ENCODE assay signal across 7 mouse cellular contexts in the genomic region with DNA sequence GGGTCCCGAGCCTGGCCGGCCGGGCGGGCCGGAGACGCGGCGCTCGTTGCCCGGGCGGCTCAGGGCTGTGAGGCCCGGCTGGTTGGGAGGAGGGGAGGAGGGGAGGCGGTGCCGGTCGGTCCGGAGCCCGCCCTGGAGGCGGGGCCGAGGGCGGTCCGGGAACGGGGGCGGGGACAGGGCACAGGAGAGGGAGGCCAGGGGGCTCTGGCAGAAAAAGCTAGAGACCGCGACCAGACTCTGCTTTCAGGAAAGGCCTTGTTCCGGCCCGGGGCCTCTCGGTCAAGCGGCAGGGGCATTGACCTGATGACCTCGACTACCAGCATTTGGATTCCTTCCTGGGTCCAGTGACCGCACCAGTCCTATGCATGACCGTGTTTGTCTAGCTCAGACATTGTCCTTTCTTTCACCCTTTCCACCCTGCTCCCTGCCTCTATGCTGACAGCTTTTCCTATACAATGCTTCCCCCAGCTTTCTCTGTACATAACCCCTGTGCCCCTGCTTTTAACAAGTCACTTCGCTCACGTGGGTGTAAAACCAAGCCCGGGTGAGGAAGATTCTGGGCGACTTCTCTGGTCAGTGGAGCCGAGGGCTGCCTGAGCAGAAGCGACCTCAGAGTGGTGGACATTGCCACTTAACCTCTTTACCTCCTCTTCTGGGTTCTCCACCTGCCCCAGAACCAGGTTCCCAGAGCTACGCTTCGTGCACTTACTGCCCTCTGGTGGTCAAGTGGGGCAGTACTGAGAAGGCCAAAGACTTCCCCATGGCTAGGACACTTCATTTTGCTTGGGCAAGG. TPM values are rescaled to one million over a fixed set of nuclear protein-coding genes. Genes with fewer than 3 reads are reported as not detected.
A peak's percentile ranks its signal among the peaks of the same experiment; 100 is the strongest.
DNase-seq lines count a peak whose midpoint lies in the region; ATAC-seq and TF ChIP-seq lines count a peak whose summit lies in the region.

No protein-coding gene starts in this region.

- peaks cover 2% of the 10 kb centered on the region; the same call in 1 of the 2 replicates for H3K36me3 ChIP-seq in hindbrain, embryonic 16.5 days (ENCODE audit: control insufficient read depth, insufficient read depth, low read length)
- no peaks in the 10 kb centered on the region for H3K36me3 ChIP-seq in small intestine, adult 2 months (ENCODE audit: control insufficient read depth, insufficient read depth, low read length)

- peaks cover 26% of the 10 kb centered on the region for H3K4me1 ChIP-seq in hindbrain, embryonic 16.5 days (ENCODE audit: control insufficient read depth, insufficient read depth, low read depth, low read length)
- peaks cover 3% of the 10 kb centered on the region; the same call in 1 of the 2 replicates for H3K4me1 ChIP-seq in small intestine, adult 2 months (ENCODE audit: control insufficient read depth, insufficient read depth, insufficient read length, low read length)

- peak overlapping the region; percentile 83 for H3K27ac ChIP-seq in gastrocnemius, adult 2 months
- H3K27ac ChIP-seq in hindbrain, embryonic 16.5 days (ENCODE audit: low read depth, low read length), result peak overlapping the region; percentile 87
- no peak overlapping the region for H3K27ac ChIP-seq in small intestine, adult 2 months (ENCODE audit: insufficient read depth, low read depth, low read length)

- no peak; the same call in 1 of the 2 replicates for TF ChIP-seq CTCF in gastrocnemius, adult 2 months (IDR thresholded peaks at IDR 0.05)
- TF ChIP-seq CTCF in small intestine, adult 2 months (IDR thresholded peaks at IDR 0.05; ENCODE audit: extremely low read depth, insufficient read length, insufficient replicate concordance, low read depth, low read length), result peak; percentile 96; the same call in 1 of the 2 replicates

- 2% methylated on average over 30 of the region's 40 CpGs for WGBS in hindbrain, embryonic 16.5 days
- WGBS in small intestine, adult 2 months, result under 1% methylated on average over 35 of the region's 40 CpGs

- H3K4me2 ChIP-seq in hindbrain, embryonic 16.5 days (ENCODE audit: low read length), result peak overlapping the region; percentile 93

- H3K27me3 ChIP-seq in hindbrain, embryonic 16.5 days (replicated peaks; ENCODE audit: control insufficient read depth, insufficient read depth, low read length), result no peaks in the 10 kb centered on the region
- H3K27me3 ChIP-seq in small intestine, adult 2 months (ENCODE audit: control insufficient read depth, insufficient read depth, low read length), result no peaks in the 10 kb centered on the region; the same call in 1 of the 2 replicates

- peak; percentile 97 for ATAC-seq in hindbrain, embryonic 16.5 days

- TF ChIP-seq POLR2A in small intestine, adult 2 months (IDR thresholded peaks at IDR 0.05; ENCODE audit: low read depth, low read length), result no peak

- H3K4me3 ChIP-seq in gastrocnemius, adult 2 months, result peak overlapping the region; percentile 88
- peak overlapping the region; percentile 82 for H3K4me3 ChIP-seq in hindbrain, embryonic 16.5 days (ENCODE audit: low read length)
- H3K4me3 ChIP-seq in small intestine, adult 2 months (ENCODE audit: low read depth, low read length), result peak overlapping the region; percentile 72

- peak overlapping the region; percentile 94 for H3K9ac ChIP-seq in hindbrain, embryonic 16.5 days (ENCODE audit: low read depth, low read length)

- DNase-seq in adrenal gland, adult (ENCODE audit: inconsistent age in 2 of 2, low spot score in 1 of 2), result peak; percentile 90 to 96
- peak; percentile 90 to 94 for DNase-seq in cerebellum, postnatal 25 days
- peak; percentile 95 for DNase-seq in gastrocnemius, adult 2 months
- DNase-seq in left cerebral cortex, postnatal 36 days (ENCODE audit: low spot score in 2 of 2), result peak; percentile 74 to 78
- peak; percentile 90 for DNase-seq in mesoderm, embryonic 11.5 days (ENCODE audit: low read depth, low spot score)

- intact Hi-C loops in gastrocnemius, adult 2 months (cut with DNase I), result no loop called here
- intact Hi-C loops in left cerebral cortex, postnatal 36 days (cut with DNase I), result no loop called here

- H3K9me3 ChIP-seq in hindbrain, embryonic 16.5 days (ENCODE audit: control insufficient read depth, low read length), result no peaks in the 10 kb centered on the region

RNA-seq across cellular contexts. Expression of a gene that starts 13.2 kb away (rescaled TPM):
- total RNA-seq in gastrocnemius, adult 2 months (2021), result not detected
- 0.34 and 0.42 TPM in 2 replicates for polyA plus RNA-seq in hindbrain, embryonic 16.5 days (2015; fragmentation: Nextera tagmentation; extraction: Ambion mirVana)
- total RNA-seq in left cerebral cortex, postnatal 36 days (2021), result under 1 TPM; 0.42 to 0.45 TPM
- polyA plus RNA-seq in small intestine, adult 2 months (2012; rRNA removed), result 0.06 and 0.11 TPM in 2 replicates

RNA-seq across cellular contexts. Expression of a gene that starts 16.2 kb away (rescaled TPM):
- total RNA-seq in gastrocnemius, adult 2 months (2021), result 10 to 100 TPM in 1 of 2 experiments, 1 to 10 TPM in 1; 8.0 to 13.0 TPM
- polyA plus RNA-seq in hindbrain, embryonic 16.5 days (2015; fragmentation: Nextera tagmentation; extraction: Ambion mirVana), result 20.1 and 24.7 TPM in 2 replicates
- 10 to 100 TPM; 64.4 to 73.5 TPM for total RNA-seq in left cerebral cortex, postnatal 36 days (2021)
- 6.1 and 7.5 TPM in 2 replicates for polyA plus RNA-seq in small intestine, adult 2 months (2012; rRNA removed)

RNA-seq across cellular contexts. Expression of a gene that starts 42.9 kb away (rescaled TPM):
- 1 to 10 TPM; 5.0 to 10.0 TPM for total RNA-seq in gastrocnemius, adult 2 months (2021)
- polyA plus RNA-seq in hindbrain, embryonic 16.5 days (2015; fragmentation: Nextera tagmentation; extraction: Ambion mirVana), result 6.3 and 8.6 TPM in 2 replicates
- 1 to 10 TPM; 2.8 to 4.3 TPM for total RNA-seq in left cerebral cortex, postnatal 36 days (2021)
- polyA plus RNA-seq in small intestine, adult 2 months (2012; rRNA removed), result 8.8 and 9.4 TPM in 2 replicates

RNA-seq across cellular contexts. Expression of a gene that starts 51.1 kb away (rescaled TPM):
- total RNA-seq in gastrocnemius, adult 2 months (2021), result 10 to 100 TPM; 38.5 to 41.4 TPM
- polyA plus RNA-seq in hindbrain, embryonic 16.5 days (2015; fragmentation: Nextera tagmentation; extraction: Ambion mirVana), result 207 and 209 TPM in 2 replicates
- total RNA-seq in left cerebral cortex, postnatal 36 days (2021), result 10 to 100 TPM; 87.8 to 95.9 TPM
- 64.9 and 111 TPM in 2 replicates for polyA plus RNA-seq in small intestine, adult 2 months (2012; rRNA removed)

Comparison
In these comparisons a context has a peak if more than half of its experiments do, and no peak if none do; other contexts are left out.
1. RNA of a gene that starts 16.2 kb away (total RNA-seq): 64.4 to 73.5 TPM in left cerebral cortex, postnatal 36 days; 8.0 to 13.0 TPM in gastrocnemius, adult 2 months; every median in the first group is over 4 times any median in the second.
2. Peak in every context shown above with its lines, with median percentiles within 50 percentile points of each other: DNase-seq and H3K4me3 ChIP-seq.